Mouse (Mus musculus): Measurements from ENCODE around the gene Ddx47.

GRCm38 (mm10) chr6:134994031-134994651 is 17.3 kb upstream of the Ddx47 start:
- TF ChIP-seq CTCF (IDR thresholded peaks at IDR 0.05; ENCODE audit: borderline replicate concordance, control insufficient read depth, extremely low read depth, insufficient read depth, low read length, poor library complexity) (no peak), POLR2A (IDR thresholded peaks at IDR 0.05; ENCODE audit: control insufficient read depth, extremely low read depth, insufficient read depth, low read length, poor library complexity) (no peak)

Data from thymus, adult 2 months (tissue).